Mouse (Mus musculus): ENCODE data around the gene Hfe2. TPM values are rescaled to one million over a fixed set of nuclear protein-coding genes. Genes with fewer than 3 reads are reported as not detected.
A peak's percentile ranks its signal among the peaks of the same experiment; 100 is the strongest.
"Not testable (repeated sequence)": the region's sequence is repeated elsewhere in the genome, so short reads cannot be mapped to it uniquely, and the experiment has no call there.

The Hfe2 gene
- total RNA-seq, 2 experiments from 2014 or later, result 1.1 TPM

DNA sequence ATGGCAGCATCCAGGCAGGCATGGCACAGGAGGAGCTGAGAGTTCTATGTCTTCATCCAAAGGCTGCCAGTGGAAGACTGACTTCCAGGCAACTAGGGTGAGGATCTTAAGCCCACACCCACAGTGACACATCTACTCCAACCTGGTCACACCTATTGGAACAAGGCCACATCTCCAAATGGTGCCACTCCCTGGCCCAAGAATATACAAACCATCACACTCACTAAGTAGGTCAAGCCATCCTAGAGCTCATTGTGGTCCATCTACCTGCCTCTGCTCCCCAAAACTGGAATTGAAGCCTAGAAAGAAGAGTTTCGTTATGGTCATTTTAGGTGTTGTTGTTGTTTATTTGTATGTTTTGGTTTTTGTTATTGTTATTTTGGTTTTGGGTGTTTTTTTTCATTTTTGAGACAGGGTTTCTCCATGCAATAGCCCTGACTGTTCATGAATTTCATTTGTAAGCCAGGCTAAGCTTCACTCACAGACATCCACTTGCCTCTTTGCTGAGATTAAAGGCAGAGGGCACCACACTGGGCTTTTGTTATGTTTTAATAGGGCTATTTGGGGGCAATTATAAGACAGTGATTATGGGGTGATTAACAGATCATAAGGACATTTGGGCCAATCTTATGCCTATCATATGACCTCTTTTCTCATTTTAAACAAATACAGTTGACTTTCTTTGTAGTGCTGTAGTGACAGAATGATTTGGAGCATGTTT lies 29.3 kb upstream of the Hfe2 start:
- no peak for DNase-seq
- intact Hi-C loops (cut with DNase I), result no loop called here

DNA sequence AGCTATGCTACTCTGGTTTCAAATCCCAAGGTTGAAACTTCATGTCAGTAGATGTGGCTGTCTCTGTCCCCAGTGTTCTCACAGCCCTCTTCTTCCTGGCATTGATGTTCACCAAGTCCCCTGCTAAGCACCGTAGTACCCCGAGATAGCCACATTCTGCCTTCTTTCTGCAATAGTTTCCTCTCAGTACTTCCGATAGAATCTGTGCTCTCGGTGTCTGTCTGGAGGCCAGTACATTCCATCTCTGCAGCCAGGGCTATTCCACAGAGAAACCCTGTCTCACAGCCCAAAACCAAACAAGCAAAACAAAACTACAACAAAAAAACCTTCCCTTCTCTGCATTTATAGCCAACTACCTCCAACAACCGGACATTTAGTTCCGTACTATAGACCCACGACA lies 28.8 kb upstream of the Hfe2 start:
- DNase-seq, result no peak
- intact Hi-C loops (cut with DNase I), result no loop called here

DNA sequence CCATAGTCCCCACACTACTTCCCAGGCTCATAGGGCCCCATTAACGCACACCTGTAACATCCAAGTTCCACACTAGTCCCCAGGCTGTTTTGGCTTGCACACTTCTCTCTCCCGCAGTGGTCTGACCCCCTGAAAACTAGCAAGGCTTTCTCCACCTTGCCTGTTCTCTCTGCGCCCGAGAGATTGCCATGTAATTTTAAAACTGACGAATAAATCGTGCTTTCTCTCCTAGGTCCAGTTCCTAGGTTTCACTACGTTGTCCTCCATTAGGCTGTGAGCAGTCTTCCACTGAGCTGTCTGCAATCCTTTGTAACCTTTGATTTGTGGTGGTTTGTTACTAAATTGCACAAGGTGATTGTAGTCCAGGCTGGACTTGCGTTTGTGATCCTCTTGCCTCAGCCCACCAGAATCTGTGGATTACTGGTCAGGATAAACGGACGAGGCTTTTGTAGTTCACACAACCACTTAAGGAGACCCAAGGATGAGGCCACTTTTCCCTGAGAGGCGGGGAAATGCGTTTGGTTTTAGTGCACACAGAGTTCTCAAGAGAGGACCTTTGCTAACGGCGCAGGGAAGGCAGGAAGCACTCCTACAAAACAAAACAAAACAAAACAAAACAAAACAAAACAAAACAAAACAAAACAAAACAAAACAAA lies 28.2 kb upstream of the Hfe2 start:
- DNase-seq; intact Hi-C loops (cut with DNase I): not testable (repeated sequence)

DNA sequence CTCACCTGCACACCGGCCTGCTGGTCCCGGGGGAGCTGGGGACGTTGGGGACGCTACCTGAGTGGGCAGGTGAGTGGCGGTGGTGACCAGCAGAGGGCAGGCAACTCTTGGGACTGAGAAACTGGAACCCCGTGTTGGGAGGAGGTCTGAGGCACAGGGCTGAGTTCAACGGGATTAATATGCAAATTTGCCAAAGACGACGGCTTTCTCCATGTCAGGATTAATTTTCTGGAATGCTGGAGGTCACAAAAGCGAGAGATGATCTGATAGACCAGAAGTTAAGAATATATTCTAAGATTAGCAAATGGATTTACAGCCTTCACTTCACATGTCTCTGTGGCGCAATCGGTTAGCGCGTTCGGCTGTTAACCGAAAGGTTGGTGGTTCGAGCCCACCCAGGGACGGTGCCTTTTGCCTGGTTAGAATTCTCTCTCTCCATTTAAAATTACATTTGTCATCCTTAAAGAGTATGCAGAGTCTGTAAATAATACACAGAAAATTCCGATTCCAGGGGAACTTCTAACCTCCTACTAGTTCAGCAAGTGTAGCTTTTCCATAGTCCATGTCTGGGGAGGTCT lies 27.4 kb upstream of the Hfe2 start:
- intact Hi-C loops (cut with DNase I), result no loop called here
- DNase-seq, result peak; percentile 79

DNA sequence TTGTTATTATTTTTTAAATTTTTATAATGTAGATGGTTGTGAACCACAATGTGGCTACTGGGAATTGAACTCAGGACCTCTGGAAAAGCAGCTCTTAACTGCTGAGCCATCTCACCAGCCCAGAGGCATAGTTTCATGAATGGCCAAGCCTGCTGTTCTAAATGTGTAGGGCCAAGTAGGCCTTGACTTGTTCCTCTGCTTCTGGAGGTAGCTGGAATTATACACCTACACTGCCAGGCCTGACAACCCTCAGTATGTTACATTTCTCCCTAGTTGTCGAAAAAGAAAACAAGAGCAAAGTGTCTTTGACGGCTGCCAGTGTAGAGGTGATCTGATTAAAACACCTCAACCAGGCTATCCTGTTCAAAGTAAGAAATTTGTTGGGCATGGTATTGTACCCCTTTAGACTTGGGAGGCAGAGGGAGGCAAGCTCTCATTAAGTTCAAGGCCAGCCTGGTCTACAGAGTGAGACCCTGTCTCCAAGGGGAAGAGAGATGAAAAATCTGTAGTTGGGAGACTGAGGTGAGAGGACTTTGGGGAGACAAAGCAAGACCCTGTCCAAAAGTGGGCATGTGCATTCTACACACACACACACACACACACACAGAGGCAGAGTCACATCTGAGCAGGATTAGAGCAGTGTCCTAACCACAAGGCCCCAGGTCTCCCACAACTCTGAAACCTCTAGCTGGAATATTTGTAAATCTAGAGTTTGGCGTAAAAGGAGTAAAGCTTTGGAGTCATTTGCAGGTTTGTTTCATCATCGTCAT lies 26.3 kb upstream of the Hfe2 start:
- intact Hi-C loops (cut with DNase I), result no loop called here
- DNase-seq, result no peak

DNA sequence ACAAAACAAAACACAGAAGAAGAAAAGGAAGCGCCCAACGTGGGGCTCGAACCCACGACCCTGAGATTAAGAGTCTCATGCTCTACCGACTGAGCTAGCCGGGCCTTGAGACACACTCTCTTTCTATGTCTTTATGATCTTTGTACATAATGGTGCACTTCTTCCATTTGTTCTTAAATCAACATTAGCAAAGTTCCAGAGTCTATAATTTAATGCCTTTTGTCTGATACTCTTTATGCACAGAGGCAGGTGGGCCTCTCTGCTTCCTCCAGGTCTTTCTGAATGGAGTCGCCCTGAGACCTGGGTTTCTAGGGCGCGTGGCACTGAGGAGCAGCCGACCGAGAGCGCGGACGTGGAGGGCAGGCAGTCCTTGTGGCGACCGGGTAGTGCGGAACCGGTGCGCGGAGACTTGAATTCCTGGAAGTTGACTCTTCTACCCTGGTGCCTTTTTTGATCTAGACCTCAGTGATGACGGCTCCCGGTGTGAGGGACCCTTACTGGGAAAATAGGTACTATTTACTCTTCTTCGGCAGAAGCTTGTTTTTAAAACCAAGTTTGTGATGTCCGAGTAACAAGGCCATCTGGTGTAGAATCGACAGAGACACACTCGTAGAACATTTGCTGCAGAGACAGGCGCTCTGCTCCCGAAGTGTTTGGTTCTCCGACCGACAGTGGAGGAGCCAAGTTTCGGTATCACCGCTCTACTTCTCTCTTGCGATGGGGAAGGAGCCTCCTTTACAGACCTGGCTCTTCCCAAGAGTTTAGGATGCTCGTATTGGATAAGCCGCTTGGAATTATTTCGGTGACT lies 25.3 kb upstream of the Hfe2 start:
- DNase-seq, result peak; percentile 71
- intact Hi-C loops (cut with DNase I), result loop anchor here (5.0 kb wide), 1 partner anchor 212 kb away; no protein-coding TSS in a partner anchor

DNA sequence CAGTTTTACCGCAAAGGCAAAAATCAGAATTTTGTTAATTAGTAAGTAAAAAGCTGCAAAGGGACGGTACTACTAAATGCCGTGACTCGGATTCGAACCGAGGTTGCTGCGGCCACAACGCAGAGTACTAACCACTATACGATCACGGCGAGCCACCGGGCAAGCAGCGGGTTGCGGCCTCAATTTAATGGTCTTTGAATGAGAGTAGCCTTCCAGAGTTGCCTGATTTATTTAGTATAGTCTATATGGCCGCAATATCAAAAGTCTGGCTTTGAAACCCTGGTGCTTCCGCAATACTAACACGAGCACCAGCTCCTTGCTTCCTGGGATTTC lies 24.7 kb upstream of the Hfe2 start:
- intact Hi-C loops (cut with DNase I), result loop anchor here (5.0 kb wide), 1 partner anchor 213 kb away; no protein-coding TSS in a partner anchor
- peak; percentile 92 for DNase-seq

DNA sequence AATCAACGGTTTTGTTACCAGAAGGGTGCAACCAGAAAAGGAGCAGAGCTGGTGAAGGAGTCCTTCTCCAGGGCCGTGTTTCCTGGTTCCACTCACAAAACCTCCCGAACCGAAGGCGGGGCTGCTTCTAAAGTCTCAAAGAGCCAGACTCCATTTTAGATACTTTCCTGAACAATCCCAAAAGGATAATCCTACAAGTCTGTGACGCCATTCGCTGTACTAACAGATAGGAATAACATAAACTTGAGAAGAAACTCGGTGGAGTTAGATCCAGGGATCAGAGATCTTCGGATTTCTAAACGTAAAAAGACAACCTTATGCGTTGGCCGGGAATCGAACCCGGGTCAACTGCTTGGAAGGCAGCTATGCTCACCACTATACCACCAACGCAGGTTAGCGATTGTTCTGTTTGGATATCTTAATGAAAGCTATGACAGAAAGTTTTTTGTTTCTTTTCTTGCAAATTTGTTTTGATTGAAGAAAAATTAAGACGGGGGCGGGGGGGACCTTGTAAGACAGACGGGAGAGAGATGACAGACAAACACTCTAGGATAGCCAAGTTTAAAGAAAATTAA lies 24.2 kb upstream of the Hfe2 start:
- intact Hi-C loops (cut with DNase I), result loop anchor here (5.0 kb wide), 1 partner anchor 213 kb away; no protein-coding TSS in a partner anchor

DNA sequence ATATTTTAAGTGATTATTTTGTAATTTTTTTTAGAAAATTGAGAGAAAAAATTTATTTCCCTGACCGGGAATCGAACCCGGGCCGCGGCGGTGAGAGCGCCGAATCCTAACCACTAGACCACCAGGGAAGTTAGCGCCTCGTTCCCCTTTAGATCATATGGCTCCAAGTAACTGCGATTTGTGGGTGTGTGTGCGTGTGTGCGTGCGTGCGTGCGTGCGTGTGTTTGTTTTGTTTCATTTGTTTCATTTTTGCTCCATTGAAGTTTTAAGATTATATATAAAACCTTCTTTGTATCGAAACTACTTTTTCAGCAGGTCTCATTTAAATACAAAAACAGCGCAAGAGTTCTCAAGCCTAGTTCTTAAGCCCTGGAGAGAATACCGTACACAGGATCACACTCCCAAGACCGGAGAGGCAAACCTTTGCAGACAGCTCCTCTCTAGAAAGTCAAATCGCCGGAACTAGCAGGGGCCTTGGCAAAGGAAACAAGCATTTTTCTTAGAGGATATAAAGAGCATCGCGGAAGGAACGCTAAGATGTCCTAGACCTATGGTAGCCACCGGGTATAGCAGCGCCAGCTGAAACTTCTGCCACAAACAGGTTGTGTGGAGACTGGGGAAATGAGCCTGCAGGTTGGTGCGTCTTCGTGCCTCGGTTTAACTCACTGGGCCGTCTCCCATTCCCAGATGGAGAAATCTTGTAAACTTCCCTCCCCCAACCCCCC lies 23.4 kb upstream of the Hfe2 start:
- peak; percentile 86 for DNase-seq
- intact Hi-C loops (cut with DNase I), result loop anchor here (5.0 kb wide), 1 partner anchor 214 kb away; no protein-coding TSS in a partner anchor

More for the DNA sequence above, 24.2 kb upstream of the Hfe2 start:
- DNase-seq, result peak; percentile 90

DNA sequence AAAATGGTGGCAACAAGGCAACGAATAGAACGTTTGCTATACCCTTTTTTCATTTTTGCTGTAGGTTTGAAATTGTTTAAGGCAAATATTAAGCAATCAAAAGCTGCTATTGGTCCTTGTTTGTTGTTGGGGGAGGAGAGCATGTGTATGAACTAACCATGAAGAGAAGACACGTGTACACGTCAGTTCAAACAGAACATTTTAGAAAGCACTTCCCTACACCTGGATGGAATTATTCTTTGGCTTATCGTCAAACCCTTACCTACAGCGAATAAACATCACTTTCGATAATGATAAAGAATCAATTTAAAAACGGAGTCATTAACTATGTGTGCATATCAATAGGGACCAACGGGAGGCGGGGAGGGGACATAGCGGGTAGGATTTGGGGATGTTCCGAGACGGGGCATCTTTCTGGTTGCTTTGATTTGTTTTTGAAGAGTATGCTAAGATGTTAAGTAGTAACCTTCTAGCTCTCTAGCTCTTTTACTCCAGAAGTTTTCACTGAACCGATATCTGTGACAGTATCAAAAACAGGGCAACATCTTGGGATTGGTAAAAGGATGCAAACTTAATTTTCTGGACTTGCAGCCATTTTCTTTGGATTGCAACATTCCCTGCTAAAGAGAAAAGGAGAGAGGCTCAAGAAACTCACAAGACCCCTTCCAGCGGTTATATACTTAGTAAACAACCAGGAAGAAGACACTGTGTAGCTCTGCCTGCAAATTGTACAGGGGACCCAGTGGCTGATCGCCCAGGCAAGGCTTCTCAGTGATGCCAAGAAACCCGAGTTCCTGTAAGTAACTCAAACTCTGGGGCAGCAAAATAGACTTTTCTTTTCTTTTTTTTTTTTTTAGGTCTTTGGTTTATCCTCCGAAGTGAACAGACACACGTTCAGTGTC lies 22.5 kb upstream of the Hfe2 start:
- no peak for DNase-seq
- intact Hi-C loops (cut with DNase I), result loop anchor here (5.0 kb wide), 1 partner anchor 215 kb away; no protein-coding TSS in a partner anchor

DNA sequence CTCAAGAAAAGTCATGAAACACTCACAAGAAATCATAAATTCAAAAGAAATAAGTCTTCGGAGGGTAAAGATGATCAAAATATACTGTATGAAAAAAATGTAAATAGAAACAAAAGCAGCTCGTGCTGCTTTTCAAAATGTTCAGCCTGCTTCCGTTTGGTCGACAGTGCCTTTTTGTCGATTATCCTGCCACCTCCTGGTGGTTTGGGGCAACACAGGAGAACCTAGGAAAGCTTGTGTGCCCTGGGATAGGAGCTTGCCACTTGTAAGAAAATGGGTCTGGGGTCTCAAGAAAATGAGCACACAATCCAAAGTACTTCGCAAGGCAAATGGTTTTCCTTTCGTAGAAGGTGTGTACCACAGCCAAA lies 21.9 kb upstream of the Hfe2 start:
- peak; percentile 75 for DNase-seq
- intact Hi-C loops (cut with DNase I), result loop anchor here (5.0 kb wide), 1 partner anchor 216 kb away; no protein-coding TSS in a partner anchor

DNA sequence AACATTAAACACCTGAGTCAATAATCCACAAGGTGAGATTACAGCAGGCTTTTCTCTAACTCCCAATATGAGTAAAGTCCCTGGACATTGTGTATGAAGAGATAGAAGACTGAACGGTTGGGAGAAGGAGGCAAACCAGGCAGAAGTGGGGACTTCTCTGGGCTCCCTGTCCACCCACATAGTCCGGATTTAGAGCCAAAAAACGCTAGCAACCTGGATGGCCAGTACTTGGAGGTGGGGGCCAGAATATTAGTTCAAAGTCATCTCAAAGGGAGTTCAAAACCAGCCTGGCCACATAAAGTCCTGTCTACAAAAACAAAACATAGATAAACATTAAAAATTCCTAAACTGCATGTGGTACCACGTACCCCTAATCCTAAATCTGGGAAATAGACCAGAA lies 21.0 kb upstream of the Hfe2 start:
- intact Hi-C loops (cut with DNase I), result loop anchor here (5.0 kb wide), 1 partner anchor 217 kb away; no protein-coding TSS in a partner anchor
- DNase-seq, result no peak

DNA sequence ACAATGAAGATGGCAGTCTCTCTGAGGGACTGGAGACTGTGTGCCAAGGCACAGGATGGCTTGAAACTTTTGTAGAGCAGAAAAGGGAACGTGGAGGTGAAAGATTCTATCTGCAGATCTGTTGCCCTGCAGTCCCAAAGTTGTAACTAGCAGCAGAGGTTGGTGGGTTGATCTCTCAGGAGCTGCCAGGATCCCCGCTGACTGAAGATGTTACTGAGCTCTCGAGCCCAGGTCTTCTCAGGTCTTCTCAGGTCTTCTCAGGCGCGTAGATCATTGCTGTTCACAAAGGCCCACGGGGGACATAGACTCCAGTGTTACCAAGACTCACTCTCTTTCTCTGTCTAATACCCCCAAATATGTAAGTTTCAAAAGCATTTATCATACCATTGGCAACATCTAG lies 20.0 kb upstream of the Hfe2 start:
- DNase-seq, result no peak
- intact Hi-C loops (cut with DNase I), result loop anchor here (5.0 kb wide), 1 partner anchor 218 kb away; no protein-coding TSS in a partner anchor

DNA sequence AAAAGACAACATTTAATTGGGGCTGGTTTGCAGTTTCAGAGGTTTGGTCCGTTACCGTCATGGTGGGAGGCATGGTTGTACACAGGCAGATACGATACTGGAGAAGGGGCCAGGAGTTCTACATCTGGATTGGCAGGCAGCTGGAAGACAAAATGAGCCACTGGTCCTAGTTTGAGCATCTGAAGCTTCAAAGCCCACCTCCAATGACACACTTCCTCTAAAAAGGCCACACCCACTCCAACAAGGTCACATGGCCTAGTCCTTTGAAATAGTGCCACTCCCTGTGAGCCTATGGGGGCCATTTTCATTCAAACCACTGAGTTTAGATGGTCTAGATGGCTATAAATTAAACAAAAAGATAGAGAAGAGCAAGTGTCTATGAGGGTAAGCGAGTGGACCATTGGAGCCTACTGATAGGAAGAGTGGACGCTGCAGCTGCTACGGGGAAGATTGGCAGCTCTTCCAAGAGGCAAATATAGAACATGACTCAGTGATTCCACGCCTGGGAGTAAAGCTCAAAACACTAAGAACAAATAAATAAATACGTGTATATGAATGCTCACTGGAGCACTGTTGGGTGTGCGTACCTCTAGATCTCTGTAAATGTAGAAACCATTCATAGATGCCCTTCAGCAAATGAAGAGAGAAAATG lies 18.4 kb upstream of the Hfe2 start:
- intact Hi-C loops (cut with DNase I), result no loop called here
- no peak for DNase-seq

DNA sequence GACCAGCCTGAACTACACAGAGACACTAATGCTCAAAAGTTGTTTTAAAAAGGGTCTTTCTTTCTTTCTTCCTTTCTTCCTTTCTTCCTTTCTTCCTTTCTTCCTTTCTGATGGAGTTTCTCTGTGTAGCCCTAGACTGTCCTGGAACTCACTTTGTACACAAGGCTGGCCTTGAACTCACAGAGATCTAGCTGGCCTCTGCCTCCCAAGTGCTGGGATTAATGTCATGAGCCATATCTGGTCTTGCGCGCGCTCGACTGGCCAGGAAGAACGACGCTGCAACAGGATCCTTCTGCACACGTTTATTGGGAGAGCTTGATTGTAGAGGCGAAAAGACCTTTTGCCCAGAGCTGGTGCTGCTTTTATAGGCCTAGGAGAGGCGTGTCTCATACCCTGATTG lies 17.0 kb upstream of the Hfe2 start:
- DNase-seq; intact Hi-C loops (cut with DNase I): not testable (repeated sequence)

DNA sequence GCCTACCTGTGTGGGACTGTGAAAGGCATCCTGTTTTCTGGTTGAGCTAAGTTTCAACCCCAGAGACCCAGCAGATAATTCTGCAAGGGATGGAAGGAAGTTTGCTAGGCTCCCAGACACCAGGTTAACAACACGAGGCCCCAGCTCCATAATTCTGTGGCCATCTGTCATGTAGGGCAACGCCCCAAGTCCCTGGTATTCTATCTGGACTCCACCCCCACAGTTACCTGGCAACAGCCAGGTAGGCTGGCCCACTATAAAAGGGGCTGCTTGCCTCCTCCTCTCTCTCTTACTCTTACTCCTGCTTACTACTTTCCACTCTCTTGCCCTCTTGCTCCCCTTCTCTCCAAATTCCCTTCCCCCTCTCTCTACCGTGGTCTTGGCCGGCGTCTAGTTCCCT lies 4.8 kb upstream of the Hfe2 start:
- no peak for DNase-seq
- intact Hi-C loops (cut with DNase I), result no loop called here

DNA sequence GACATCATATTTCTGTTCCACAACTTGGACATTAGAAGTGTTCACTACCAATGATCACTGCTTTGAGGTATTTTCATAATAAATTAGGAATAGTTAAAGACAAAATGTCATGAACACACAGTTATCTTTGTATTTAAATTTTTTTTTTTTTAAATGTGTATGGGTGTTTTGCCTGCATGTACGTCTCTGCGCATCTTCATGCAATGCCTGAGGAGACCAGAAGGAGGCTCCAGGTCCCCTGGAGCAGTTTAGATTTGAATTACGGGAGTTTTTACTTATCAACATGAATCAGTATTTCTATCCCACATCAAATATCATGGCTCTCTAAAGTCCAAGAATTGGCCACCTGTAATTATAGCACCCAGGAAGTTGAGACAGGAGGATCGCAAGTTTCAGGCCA lies 2.8 kb upstream of the Hfe2 start:
- DNase-seq, result no peak
- intact Hi-C loops (cut with DNase I), result no loop called here

All from left cerebral cortex, postnatal 4 days (tissue).